Mouse (Mus musculus) gastrocnemius, postnatal 10 days (tissue): ENCODE measurements around the gene Itga9. TPM values are rescaled to one million over a fixed set of nuclear protein-coding genes. Genes with fewer than 3 reads are reported as not detected.
A peak's percentile ranks its signal among the peaks of the same experiment; 100 is the strongest.

Experiments
- DNase-seq: peaks from one replicate; pipeline ENCODE4 v3.0.0; 2021; ENCODE audit warnings: mixed read lengths
- total RNA-seq, 2 experiments: library from RNA; stranded (reverse); gene quantifications; 2 replicates each; pipeline ENCODE4 v1.2.3; 2021

The Itga9 gene
- total RNA-seq, 2 experiments from 2014 or later, result 27.0 to 31.1 TPM

GRCm38 (mm10) chr9:118686166-118686961 lies 79.9 kb downstream of the Itga9 start:
- no peak for DNase-seq

- no peak for DNase-seq
These were observed 81.8 kb downstream of the Itga9 start for GRCm38 (mm10) chr9:118688248-118688647.

- DNase-seq, result no peak
These were observed 82.5 kb downstream of the Itga9 start for GRCm38 (mm10) chr9:118688921-118689451.

- DNase-seq, result peak; percentile 65
These were observed 86.8 kb downstream of the Itga9 start for GRCm38 (mm10) chr9:118693256-118693655.

- no peak for DNase-seq
These were observed 87.9 kb downstream of the Itga9 start for GRCm38 (mm10) chr9:118694420-118694825.

- no peak for DNase-seq
These were observed 91.7 kb downstream of the Itga9 start for GRCm38 (mm10) chr9:118698191-118698590.

GRCm38 (mm10) chr9:118699716-118700115 lies 93.2 kb downstream of the Itga9 start:
- DNase-seq, result peak; percentile 41

GRCm38 (mm10) chr9:118700889-118701288 lies 94.4 kb downstream of the Itga9 start:
- no peak for DNase-seq

GRCm38 (mm10) chr9:118701791-118702190 lies 95.3 kb downstream of the Itga9 start:
- no peak for DNase-seq

GRCm38 (mm10) chr9:118703146-118703545 lies 96.7 kb downstream of the Itga9 start:
- no peak for DNase-seq

GRCm38 (mm10) chr9:118705381-118706074 lies 99.0 kb downstream of the Itga9 start:
- no peak for DNase-seq

- no peak for DNase-seq
These were observed 99.9 kb downstream of the Itga9 start for GRCm38 (mm10) chr9:118706176-118706975.

GRCm38 (mm10) chr9:118710625-118711024 lies 104.1 kb downstream of the Itga9 start:
- DNase-seq, result no peak

GRCm38 (mm10) chr9:118711749-118712148 lies 105.3 kb downstream of the Itga9 start:
- DNase-seq, result no peak

- DNase-seq, result no peak
These were observed 107.0 kb downstream of the Itga9 start for GRCm38 (mm10) chr9:118713515-118713914.

- no peak for DNase-seq
These were observed 108.0 kb downstream of the Itga9 start for GRCm38 (mm10) chr9:118714536-118714935.

GRCm38 (mm10) chr9:118715971-118716628 lies 109.6 kb downstream of the Itga9 start:
- no peak for DNase-seq

GRCm38 (mm10) chr9:118717436-118717835 lies 110.9 kb downstream of the Itga9 start:
- no peak for DNase-seq

GRCm38 (mm10) chr9:118718511-118718910 lies 112.0 kb downstream of the Itga9 start:
- no peak for DNase-seq

- no peak for DNase-seq
These were observed 114.6 kb downstream of the Itga9 start for GRCm38 (mm10) chr9:118721056-118721455.

- no peak for DNase-seq
These were observed 116.4 kb downstream of the Itga9 start for GRCm38 (mm10) chr9:118722789-118723325.

GRCm38 (mm10) chr9:118725128-118725527 lies 118.6 kb downstream of the Itga9 start:
- DNase-seq, result no peak
